Mouse (Mus musculus) ES-E14 (cell line): ENCODE data around the gene Rps27l.

Source experiments
- HCFC1 ChIP-seq: IDR thresholded peaks from 2 replicates; pipeline ENCODE4 v1.6.1; 2012; ENCODE audit warnings: low read length, inconsistent platforms, borderline replicate concordance; ENCODE audit not compliant: insufficient read depth
- MAFK ChIP-seq: IDR thresholded peaks from 2 replicates; pipeline ENCODE4 v1.6.1; 2014; ENCODE audit warnings: mild to moderate bottlenecking, low read depth, low read length, inconsistent platforms; ENCODE audit not compliant: insufficient read depth
- ZC3H11A ChIP-seq: IDR thresholded peaks from 2 replicates; pipeline ENCODE4 v1.6.1; 2012; ENCODE audit warnings: low read depth, mild to moderate bottlenecking, inconsistent platforms, low read length, borderline replicate concordance
- ZNF384 ChIP-seq: IDR thresholded peaks from 2 replicates; pipeline ENCODE4 v1.6.1; 2012; ENCODE audit warnings: low read depth, low read length, inconsistent platforms

GRCm38 (mm10) chr9:66899526-66899925, 46.4 kb upstream of the Rps27l start:
- TF ChIP-seq ZNF384 (no peak), ZC3H11A (no peak), MAFK (no peak), HCFC1 (no peak)
